Mouse (Mus musculus) MEL (cell line): ENCODE measurements around the gene Bscl2. TPM values are rescaled to one million over a fixed set of nuclear protein-coding genes. Genes with fewer than 3 reads are reported as not detected.
A peak's percentile ranks its signal among the peaks of the same experiment; 100 is the strongest.

Source experiments
- DNase-seq: peaks from one replicate; pipeline ENCODE4 v3.0.0; 2011; ENCODE audit warnings: low read depth, low spot score
- H3K27ac ChIP-seq: 2 replicates; pipeline ENCODE4 v1.5.1; 2012; ENCODE audit warnings: low read depth, mild to moderate bottlenecking, control low read depth, low read length, moderate library complexity; ENCODE audit not compliant: control insufficient read depth
- H3K27me3 ChIP-seq, 2 experiments: fragments of 150-350 bp in 1 of 2; sonication (generic) in 1 of 2; 2 replicates each; pipeline ENCODE4 v1.6.1; 2012; ENCODE audit warnings: low read length in 2 of 2, mild to moderate bottlenecking in 2 of 2, improper control_type of control experiment in 1 of 2, moderate library complexity in 1 of 2; ENCODE audit not compliant: insufficient read depth in 2 of 2, control insufficient read depth in 1 of 2
- H3K36me3 ChIP-seq, 2 experiments: 2 replicates each; pipeline ENCODE4 v1.6.1; 2012 to 2014; ENCODE audit warnings: low read length in 2 of 2, improper control_type of control experiment in 1 of 2, inconsistent platforms in 1 of 2, mild to moderate bottlenecking in 1 of 2; ENCODE audit not compliant: insufficient read depth in 2 of 2, control insufficient read depth in 1 of 2
- H3K4me1 ChIP-seq, 2 experiments: fragments of 150-350 bp in 1 of 2; sonication (generic) in 1 of 2; 2 replicates each; pipeline ENCODE4 v1.6.1; 2012; ENCODE audit warnings: low read length in 2 of 2, improper control_type of control experiment in 1 of 2, mild to moderate bottlenecking in 1 of 2; ENCODE audit not compliant: insufficient read depth in 2 of 2, control insufficient read depth in 1 of 2
- H3K4me3 ChIP-seq, 2 experiments: fragments of 150-350 bp in 1 of 2; sonication (generic) in 1 of 2; 2 replicates each; pipeline ENCODE4 v1.5.1; 2012; ENCODE audit warnings: low read depth in 2 of 2, low read length in 2 of 2, mild to moderate bottlenecking in 2 of 2, moderate library complexity in 2 of 2, control low read depth in 1 of 2, improper control_type of control experiment in 1 of 2; ENCODE audit not compliant: control insufficient read depth in 1 of 2, insufficient read depth in 1 of 2
- H3K79me2 ChIP-seq: 2 replicates; pipeline ENCODE4 v1.6.1; 2012; ENCODE audit warnings: mild to moderate bottlenecking, low read length, moderate library complexity; ENCODE audit not compliant: control insufficient read depth, poor library complexity, insufficient read depth
- H3K9ac ChIP-seq: 2 replicates; pipeline ENCODE4 v1.6.1; 2012; ENCODE audit warnings: low read depth, mild to moderate bottlenecking, control low read depth, low read length, moderate library complexity; ENCODE audit not compliant: control insufficient read depth, poor library complexity, severe bottlenecking
- H3K9me3 ChIP-seq: fragments of 150-350 bp; sonication (generic); replicated peaks from 2 replicates; pipeline ENCODE4 v1.6.1; 2012; ENCODE audit warnings: mild to moderate bottlenecking, low read length, improper control_type of control experiment, moderate library complexity; ENCODE audit not compliant: insufficient read depth
- BHLHE40 ChIP-seq: IDR thresholded peaks from 2 replicates; pipeline ENCODE4 v1.6.1; 2012; ENCODE audit warnings: low read depth, mild to moderate bottlenecking, inconsistent platforms, low read length, improper control_type of control experiment, borderline replicate concordance
- CHD2 ChIP-seq: IDR thresholded peaks from 2 replicates; pipeline ENCODE4 v1.6.1; 2011; ENCODE audit warnings: low read length, improper control_type of control experiment
- ELF1 ChIP-seq: IDR thresholded peaks from 2 replicates; pipeline ENCODE4 v1.6.1; 2014; ENCODE audit warnings: low read depth, mild to moderate bottlenecking, inconsistent platforms, low read length, improper control_type of control experiment, moderate library complexity
- EP300 ChIP-seq, 2 experiments: IDR thresholded peaks; 2 replicates each; pipeline ENCODE4 v1.6.1; 2011; ENCODE audit warnings: improper control_type of control experiment in 2 of 2, low read length in 2 of 2, low read depth in 1 of 2, mild to moderate bottlenecking in 1 of 2
- GABPA ChIP-seq: IDR thresholded peaks from 2 replicates; pipeline ENCODE4 v1.6.1; 2012; ENCODE audit warnings: low read depth, mild to moderate bottlenecking, inconsistent platforms, low read length, improper control_type of control experiment, moderate library complexity
- GATA1 ChIP-seq: IDR thresholded peaks from 2 replicates; pipeline ENCODE4 v1.6.1; 2011; ENCODE audit warnings: low read depth, low read length, improper control_type of control experiment
- HCFC1 ChIP-seq: IDR thresholded peaks from 2 replicates; pipeline ENCODE4 v1.6.1; 2012; ENCODE audit warnings: low read depth, mild to moderate bottlenecking, inconsistent platforms, low read length, improper control_type of control experiment, moderate library complexity
- JUND ChIP-seq: IDR thresholded peaks from 2 replicates; pipeline ENCODE4 v1.6.1; 2011; ENCODE audit warnings: low read depth, mild to moderate bottlenecking, improper control_type of control experiment, low read length
- KAT2A ChIP-seq: conservative IDR thresholded peaks from 2 replicates; pipeline ENCODE4 v1.6.1; 2012; ENCODE audit warnings: low read depth, low read length, improper control_type of control experiment, inconsistent platforms
- MAFK ChIP-seq: IDR thresholded peaks from 2 replicates; pipeline ENCODE4 v1.6.1; 2011; ENCODE audit warnings: low read depth, mild to moderate bottlenecking, low read length, improper control_type of control experiment, borderline replicate concordance
- MAX ChIP-seq: IDR thresholded peaks from 2 replicates; pipeline ENCODE4 v1.6.1; 2011; ENCODE audit warnings: low read length, improper control_type of control experiment
- MAZ ChIP-seq: IDR thresholded peaks from 2 replicates; pipeline ENCODE4 v1.6.1; 2012; ENCODE audit warnings: low read depth, mild to moderate bottlenecking, inconsistent platforms, low read length, improper control_type of control experiment
- MEF2A ChIP-seq: IDR thresholded peaks from 2 replicates; pipeline ENCODE4 v1.6.1; 2014; ENCODE audit warnings: low read depth, mild to moderate bottlenecking, inconsistent platforms, low read length, improper control_type of control experiment; ENCODE audit not compliant: poor library complexity, insufficient replicate concordance, severe bottlenecking; ENCODE audit errors: extremely low read depth
- MXI1 ChIP-seq: IDR thresholded peaks from 2 replicates; pipeline ENCODE4 v1.6.1; 2011; ENCODE audit warnings: mild to moderate bottlenecking, low read depth, low read length, improper control_type of control experiment
- NRF1 ChIP-seq: IDR thresholded peaks from 2 replicates; pipeline ENCODE4 v1.6.1; 2014; ENCODE audit warnings: low read depth, mild to moderate bottlenecking, inconsistent platforms, low read length, improper control_type of control experiment, moderate library complexity; ENCODE audit not compliant: poor library complexity, insufficient read depth, severe bottlenecking
- POLR2A ChIP-seq, 2 experiments: IDR thresholded peaks; 2 replicates each; pipeline ENCODE4 v1.6.1; 2011 to 2012; ENCODE audit warnings: low read length in 2 of 2, mild to moderate bottlenecking in 2 of 2, control low read depth in 1 of 2, improper control_type of control experiment in 1 of 2, low read depth in 1 of 2, moderate library complexity in 1 of 2; ENCODE audit not compliant: control insufficient read depth in 1 of 2, insufficient read depth in 1 of 2, poor library complexity in 1 of 2
- POLR2AphosphoS2 ChIP-seq: IDR thresholded peaks from 2 replicates; pipeline ENCODE4 v1.6.1; 2011; ENCODE audit warnings: low read length, improper control_type of control experiment
- POLR2AphosphoS5 ChIP-seq: IDR thresholded peaks from 2 replicates; pipeline ENCODE4 v1.6.1; 2012; ENCODE audit warnings: low read depth, borderline replicate concordance, mild to moderate bottlenecking, inconsistent platforms, low read length, moderate library complexity, mixed read lengths
- SIN3A ChIP-seq: IDR thresholded peaks from 2 replicates; pipeline ENCODE4 v1.6.1; 2012; ENCODE audit warnings: low read length, improper control_type of control experiment, inconsistent platforms
- TAL1 ChIP-seq: IDR thresholded peaks from 2 replicates; pipeline ENCODE4 v1.6.1; 2012; ENCODE audit warnings: mild to moderate bottlenecking, inconsistent platforms, low read length, moderate library complexity, mixed read lengths
- TCF12 ChIP-seq: IDR thresholded peaks from 2 replicates; pipeline ENCODE4 v1.6.1; 2014; ENCODE audit warnings: low read depth, mild to moderate bottlenecking, inconsistent platforms, low read length, improper control_type of control experiment, moderate library complexity
- UBTF ChIP-seq: IDR thresholded peaks from 2 replicates; pipeline ENCODE4 v1.6.1; 2012; ENCODE audit warnings: low read depth, mild to moderate bottlenecking, inconsistent platforms, low read length, improper control_type of control experiment, moderate library complexity, borderline replicate concordance; ENCODE audit not compliant: insufficient read depth
- USF1 ChIP-seq: IDR thresholded peaks from 2 replicates; pipeline ENCODE4 v1.6.1; 2014; ENCODE audit warnings: low read depth, mild to moderate bottlenecking, inconsistent platforms, low read length, improper control_type of control experiment, moderate library complexity
- USF2 ChIP-seq, 2 experiments: IDR thresholded peaks; 2 replicates each; pipeline ENCODE4 v1.6.1; 2011 to 2012; ENCODE audit warnings: improper control_type of control experiment in 2 of 2, low read length in 2 of 2, borderline replicate concordance in 1 of 2, inconsistent platforms in 1 of 2, low read depth in 1 of 2, mild to moderate bottlenecking in 1 of 2; ENCODE audit not compliant: insufficient read depth in 1 of 2
- ZC3H11A ChIP-seq: IDR thresholded peaks from 2 replicates; pipeline ENCODE4 v1.6.1; 2012; ENCODE audit warnings: low read depth, mild to moderate bottlenecking, inconsistent platforms, low read length, improper control_type of control experiment
- ZKSCAN1 ChIP-seq: IDR thresholded peaks from 2 replicates; pipeline ENCODE4 v1.6.1; 2012; ENCODE audit warnings: low read depth, mild to moderate bottlenecking, inconsistent platforms, low read length, improper control_type of control experiment, moderate library complexity
- ZMIZ1 ChIP-seq: IDR thresholded peaks from 2 replicates; pipeline ENCODE4 v1.6.1; 2012; ENCODE audit warnings: low read depth, mild to moderate bottlenecking, inconsistent platforms, low read length, improper control_type of control experiment, moderate library complexity
- polyA plus RNA-seq, 2 experiments: library from polyadenylated mRNA; stranded (reverse) in 1 of 2; unstranded in 1 of 2; fragments of >175 nt in 1 of 2; fragments of >200 nt in 1 of 2; gene quantifications; 2 replicates each; pipeline versions ENCODE4 v1.2.1 to v1.2.4; 2012; ENCODE audit warnings: low replicate concordance in 2 of 2, low read depth in 1 of 2; ENCODE audit not compliant: insufficient read length in 2 of 2, insufficient read depth in 1 of 2, missing spikeins in 1 of 2
- total RNA-seq: library from RNA; depleted of rRNA; stranded (reverse); fragments of 300-350 nt; gene quantifications from 2 replicates; pipeline ENCODE4 v1.2.3, GENCODE M21; 2012

Bscl2 gene
- total and polyA plus RNA-seq, 3 experiments = 26.0 to 51.3 TPM; not detected in 1

GRCm38 (mm10) chr19:8875031-8875430 lies 37.8 kb downstream of the Bscl2 start:
- no peak overlapping the region; the same call in 1 of the 2 replicates for H3K27ac ChIP-seq
- no peaks in the 10 kb centered on the region for H3K27me3 ChIP-seq
- peaks cover 15% of the 10 kb centered on the region for H3K79me2 ChIP-seq
- H3K36me3 ChIP-seq = peaks cover 8 to 31% of the 10 kb centered on the region in 2 experiments
- TF ChIP-seq POLR2AphosphoS5 (no peak), EP300 (IDR thresholded peaks at IDR 0.05; ENCODE audit: low read depth in 1 of 2, low read length in 2 of 2) (no peak), MAFK (no peak), ZC3H11A (no peak), MEF2A (no peak), BHLHE40 (no peak), CHD2 (no peak), HCFC1 (no peak), GATA1 (no peak), MAX (no peak), ZMIZ1 (no peak), UBTF (no peak), USF1 (no peak), USF2 (IDR thresholded peaks at IDR 0.05; ENCODE audit: borderline replicate concordance in 1 of 2, insufficient read depth in 1 of 2, low read depth in 1 of 2, low read length in 2 of 2) (no peak), ELF1 (no peak), NRF1 (no peak), TCF12 (no peak)
- TF ChIP-seq, all 39 proteins: peak for 0
- Histone ChIP-seq H3K4me1 (peaks cover 10 to 21% of the 10 kb centered on the region in 2 experiments; a peak in 3 of 4 replicates), H3K9ac (no peak overlapping the region), H3K9me3 (no peaks in the 10 kb centered on the region), H3K4me3 (no peak overlapping the region)
- no peak for DNase-seq

GRCm38 (mm10) chr19:8880311-8881033 lies 43.2 kb downstream of the Bscl2 start, which contains the start of gene Uqcc3:
Gene Uqcc3, minus strand, starts transcription at chr19:8880923.
- Histone ChIP-seq H3K4me3 (peak within 1 kb of the TSS; percentile 77 to 82), H3K9ac (peak within 1 kb of the TSS; percentile 79), H3K36me3 (peaks cover 0 to 6% of the 10 kb centered on the region in 2 experiments), H3K9me3 (no peaks in the 10 kb centered on the region), H3K27me3 (no peaks in the 10 kb centered on the region), H3K4me1 (0 out of 4 replicates have a peak, but pooled peaks cover 0 to 2% of the 10 kb centered on the region in 2 experiments), H3K79me2 (peaks cover 7% of the 10 kb centered on the region), H3K27ac (peak within 1 kb of the TSS; percentile 51)
- DNase-seq = peak; percentile 95
- TF ChIP-seq CHD2 (no peak), SIN3A (peak; percentile 100), USF1 (peak; percentile 83), JUND (no peak), KAT2A (peak; percentile 66; the same call in 1 of the 2 replicates), ZMIZ1 (peak; percentile 79; the same call in 1 of the 2 replicates), TCF12 (peak; percentile 80), POLR2AphosphoS2 (peak; percentile 74; the same call in 1 of the 2 replicates), TAL1 (no peak), POLR2A (IDR thresholded peaks at IDR 0.05; ENCODE audit: control insufficient read depth in 1 of 2, insufficient read depth in 1 of 2, low read depth in 1 of 2, low read length in 2 of 2, poor library complexity in 1 of 2) (peak; percentile 83 to 93), POLR2AphosphoS5 (no peak), MXI1 (peak; percentile 100), NRF1 (peak; percentile 43; the same call in 1 of the 2 replicates), MAFK (no peak; the same call in 1 of the 2 replicates), MEF2A (peak; percentile 49; the same call in 1 of the 2 replicates), ZC3H11A (no peak), GABPA (peak; percentile 70; the same call in 1 of the 2 replicates), GATA1 (no peak), MAZ (peak; percentile 95), ZKSCAN1 (no peak), USF2 (IDR thresholded peaks at IDR 0.05; ENCODE audit: borderline replicate concordance in 1 of 2, insufficient read depth in 1 of 2, low read depth in 1 of 2, low read length in 2 of 2) (no peak)
